23 mouse cellular contexts compared by ENCODE assay signal in genomic region chr8:126708956-126709355, GRCm38 (mm10).
"Had no signal": no experiment of that assay in that cellular context is flagged by ENCODE, and none has a peak within 500 bp of the region (broad histone marks: within the 10 kb centered on the region; RNA-seq: fewer than 3 reads in every experiment).

No protein-coding gene starts in this region.

- DNase-seq: kidney, adult 8-10 months; kidney, postnatal 10 days; kidney, postnatal 36 days; layer of hippocampus, postnatal 36 days; liver, postnatal 0 days; lung, embryonic 14.5 days; right cerebral cortex, adult 18-20 months; right cerebral cortex, postnatal 14 days; right cerebral cortex, postnatal 4 days; spleen, adult 18-20 months; thymus, adult 18-20 months; thymus, postnatal 36 days had no signal

- ATAC-seq: liver, postnatal 0 days; lung, postnatal 0 days had no signal

- H3K27ac ChIP-seq: kidney, embryonic 15.5 days; left cerebral cortex, adult 2 months; limb, embryonic 12.5 days; limb, embryonic 15.5 days; liver, embryonic 14.5 days; macrophage; midbrain, embryonic 13.5 days; neural tube, embryonic 12.5 days; neural tube, embryonic 15.5 days had no signal

- H3K27me3 ChIP-seq: kidney, embryonic 15.5 days; limb, embryonic 15.5 days; midbrain, embryonic 13.5 days; neural tube, embryonic 12.5 days; neural tube, embryonic 15.5 days had no signal

- H3K4me3 ChIP-seq: kidney, embryonic 15.5 days; left cerebral cortex, adult 2 months; limb, embryonic 12.5 days; limb, embryonic 15.5 days; midbrain, embryonic 13.5 days; neural tube, embryonic 12.5 days; neural tube, embryonic 15.5 days had no signal

- H3K4me1 ChIP-seq: neural tube, embryonic 12.5 days had no signal

- H3K4me2 ChIP-seq: kidney, embryonic 15.5 days; limb, embryonic 12.5 days; limb, embryonic 15.5 days; liver, embryonic 11.5 days; lung, embryonic 14.5 days; midbrain, embryonic 13.5 days; neural tube, embryonic 12.5 days; neural tube, embryonic 15.5 days had no signal

- H3K36me3 ChIP-seq: kidney, embryonic 15.5 days; limb, embryonic 12.5 days; limb, embryonic 15.5 days; midbrain, embryonic 13.5 days; neural tube, embryonic 12.5 days; neural tube, embryonic 15.5 days had no signal

- H3K9ac ChIP-seq: kidney, embryonic 15.5 days; limb, embryonic 12.5 days; limb, embryonic 15.5 days; liver, embryonic 14.5 days; liver, postnatal 0 days; lung, embryonic 14.5 days; midbrain, embryonic 13.5 days; neural tube, embryonic 12.5 days; neural tube, embryonic 15.5 days had no signal

- H3K9me3 ChIP-seq: kidney, embryonic 15.5 days; limb, embryonic 12.5 days; limb, embryonic 15.5 days; midbrain, embryonic 13.5 days; neural tube, embryonic 12.5 days; neural tube, embryonic 15.5 days had no signal
